ENCODE assay signal across 8 mouse cellular contexts in genomic region chr4:149373431-149373830, GRCm38 (mm10). TPM values are rescaled to one million over a fixed set of nuclear protein-coding genes. Genes with fewer than 3 reads are reported as not detected.
DNase-seq lines count a peak whose midpoint lies in the region; ATAC-seq and TF ChIP-seq lines count a peak whose summit lies in the region.

No protein-coding gene starts in this region.

- peaks cover 34% of the 10 kb centered on the region for H3K36me3 ChIP-seq in midbrain, postnatal 0 days (ENCODE audit: insufficient read depth, low read length)

- no peaks in the 10 kb centered on the region for H3K27me3 ChIP-seq in midbrain, postnatal 0 days (ENCODE audit: insufficient read depth, low read length)

- no peaks in the 10 kb centered on the region for H3K9me3 ChIP-seq in midbrain, postnatal 0 days (ENCODE audit: low read length)

- TF ChIP-seq CTCF in midbrain, postnatal 0 days (IDR thresholded peaks at IDR 0.05), result peak; percentile 70

- no peak for ATAC-seq in midbrain, postnatal 0 days (ENCODE audit: low FRiP score)

- no peak overlapping the region for H3K4me3 ChIP-seq in midbrain, postnatal 0 days (ENCODE audit: low read depth, low read length)

- no peak overlapping the region for H3K27ac ChIP-seq in midbrain, postnatal 0 days (ENCODE audit: low read depth, low read length)

- H3K9ac ChIP-seq in midbrain, postnatal 0 days (replicated peaks; ENCODE audit: low read length, poor library complexity, severe bottlenecking), result no peak overlapping the region

- peak; percentile 39 for DNase-seq in gastrocnemius, adult 18-20 months (ENCODE audit: low spot score)
- no peak for DNase-seq in gastrocnemius, postnatal 25 days
- DNase-seq in spleen, adult 18-20 months, result peak; percentile 16 to 62
- DNase-seq in spleen, adult 12 weeks (ENCODE audit: low spot score), result no peak
- peak; percentile 68 to 69 for DNase-seq in cerebellum, postnatal 36 days
- peak; percentile 81 for DNase-seq in kidney, postnatal 10 days
- peak; percentile 74 for DNase-seq in midbrain, postnatal 0 days (ENCODE audit: low spot score)
- peak; percentile 80 for DNase-seq in thymus, postnatal 4 days

- WGBS in midbrain, postnatal 0 days, result 58% methylated on average over 5 of the region's 5 CpGs

- H3K4me1 ChIP-seq in midbrain, postnatal 0 days (ENCODE audit: insufficient read depth, low read length), result no peaks in the 10 kb centered on the region

- no peak overlapping the region for H3K4me2 ChIP-seq in midbrain, postnatal 0 days (ENCODE audit: low read depth, low read length, poor library complexity, severe bottlenecking)

RNA-seq across cellular contexts. Expression of gene Ube4b, which starts 53.1 kb away (rescaled TPM):
- 10 to 100 TPM; 31.7 to 35.5 TPM for total RNA-seq in gastrocnemius, adult 18-20 months (2021)
- 10 to 100 TPM; 32.2 to 36.3 TPM for total RNA-seq in gastrocnemius, postnatal 25 days (2021)
- total RNA-seq in midbrain, postnatal 0 days (2014; rRNA removed), result 94.4 and 113 TPM in 2 replicates
- polyA plus RNA-seq in midbrain, postnatal 0 days (2015; fragmentation: Nextera tagmentation; extraction: Ambion mirVana), result 46.2 and 51.9 TPM in 2 replicates

Comparison
In these comparisons a context has a peak if more than half of its experiments do, and no peak if none do; other contexts are left out.
1. DNase-seq: peak in gastrocnemius, adult 18-20 months (single experiment), spleen, adult 18-20 months (2 of 2), cerebellum, postnatal 36 days (2 of 2), kidney, postnatal 10 days (single experiment), midbrain, postnatal 0 days (single experiment) and thymus, postnatal 4 days (single experiment); none in gastrocnemius, postnatal 25 days (single experiment) and spleen, adult 12 weeks (single experiment).